Mouse (Mus musculus): ENCODE data around the gene Glyr1.

Gene Glyr1

GRCm38 (mm10) chr16:4964731-4965391, 84.8 kb downstream of the Glyr1 start:
- DNase-seq (ENCODE audit: low read depth, low spot score) = no peak
